Mouse (Mus musculus) T-cell, adult 2 months (primary cell): ENCODE measurements around the gene Rxfp2.

Source experiments
- DNase-seq: peaks from one replicate; pipeline ENCODE4 v3.0.0; 2022; ENCODE audit warnings: low spot score

Gene Rxfp2

GRCm38 (mm10) chr5:150018656-150019055 lies at the start of gene Rxfp2:
Gene Rxfp2, plus strand, starts transcription at chr5:150018675.
- DNase-seq: no peak

GRCm38 (mm10) chr5:149970261-149970660 lies 48.2 kb upstream of the Rxfp2 start:
- DNase-seq: no peak

GRCm38 (mm10) chr5:149977027-149977426 lies 41.4 kb upstream of the Rxfp2 start:
- no peak for DNase-seq

- no peak for DNase-seq
Observed at GRCm38 (mm10) chr5:149983621-149984020, 34.9 kb upstream of the Rxfp2 start.

GRCm38 (mm10) chr5:149994578-149994977 lies 23.9 kb upstream of the Rxfp2 start:
- no peak for DNase-seq

GRCm38 (mm10) chr5:149996614-149997013 lies 21.9 kb upstream of the Rxfp2 start:
- no peak for DNase-seq

GRCm38 (mm10) chr5:149997321-149998034 lies 21.0 kb upstream of the Rxfp2 start:
- no peak for DNase-seq

- no peak for DNase-seq
Observed at GRCm38 (mm10) chr5:149998311-149998710, 20.2 kb upstream of the Rxfp2 start.

- no peak for DNase-seq
Observed at GRCm38 (mm10) chr5:150005355-150005754, 13.1 kb upstream of the Rxfp2 start.

- no peak for DNase-seq
Observed at GRCm38 (mm10) chr5:150016861-150017260, 1.6 kb upstream of the Rxfp2 start.

- no peak for DNase-seq
Observed at GRCm38 (mm10) chr5:150017672-150018071, 803 bp upstream of the Rxfp2 start.

GRCm38 (mm10) chr5:150020851-150021250 lies 2.4 kb downstream of the Rxfp2 start:
- DNase-seq: no peak

- no peak for DNase-seq
Observed at GRCm38 (mm10) chr5:150021805-150022204, 3.3 kb downstream of the Rxfp2 start.

- DNase-seq: no peak
Observed at GRCm38 (mm10) chr5:150022556-150022955, 4.1 kb downstream of the Rxfp2 start.

- DNase-seq: no peak
Observed at GRCm38 (mm10) chr5:150023476-150023875, 5.0 kb downstream of the Rxfp2 start.

- DNase-seq: no peak
Observed at GRCm38 (mm10) chr5:150024188-150024587, 5.7 kb downstream of the Rxfp2 start.

- no peak for DNase-seq
Observed at GRCm38 (mm10) chr5:150024901-150025300, 6.4 kb downstream of the Rxfp2 start.

- no peak for DNase-seq
Observed at GRCm38 (mm10) chr5:150025326-150025725, 6.9 kb downstream of the Rxfp2 start.

- no peak for DNase-seq
Observed at GRCm38 (mm10) chr5:150026509-150027087, 8.1 kb downstream of the Rxfp2 start.

- no peak for DNase-seq
Observed at GRCm38 (mm10) chr5:150031201-150031600, 12.7 kb downstream of the Rxfp2 start.

- no peak for DNase-seq
Observed at GRCm38 (mm10) chr5:150031634-150032033, 13.2 kb downstream of the Rxfp2 start.

- DNase-seq: no peak
Observed at GRCm38 (mm10) chr5:150032075-150032492, 13.6 kb downstream of the Rxfp2 start.

- no peak for DNase-seq
Observed at GRCm38 (mm10) chr5:150036286-150036685, 17.8 kb downstream of the Rxfp2 start.

- DNase-seq: no peak
Observed at GRCm38 (mm10) chr5:150036918-150037317, 18.4 kb downstream of the Rxfp2 start.
